Mouse (Mus musculus) G1E (cell line): ENCODE data around the gene Klra10. TPM values are rescaled to one million over a fixed set of nuclear protein-coding genes. Genes with fewer than 3 reads are reported as not detected.
"Not testable (repeated sequence)": the region's sequence is repeated elsewhere in the genome, so short reads cannot be mapped to it uniquely, and the experiment has no call there.

Experiments
- ATAC-seq: 2 replicates; pipeline ENCODE4 v1.8.0; 2016; ENCODE audit warnings: mild to moderate bottlenecking; ENCODE audit not compliant: insufficient number of reproducible peaks, poor library complexity, low FRiP score, severe bottlenecking; ENCODE audit errors: extremely low read depth
- DNase-seq: peaks from one replicate; pipeline ENCODE4 v3.0.0; 2012; ENCODE audit warnings: low spot score
- H3K27me3 ChIP-seq: 2 replicates; pipeline ENCODE4 v1.6.1; 2012; ENCODE audit warnings: mild to moderate bottlenecking, low read length, inconsistent platforms; ENCODE audit not compliant: insufficient read depth
- H3K36me3 ChIP-seq: replicated peaks from 2 replicates; pipeline ENCODE3; 2012; ENCODE audit warnings: mild to moderate bottlenecking, inconsistent platforms
- H3K4me1 ChIP-seq: 2 replicates; pipeline ENCODE4 v1.6.1; 2012; ENCODE audit warnings: low read depth, low read length, inconsistent platforms, mixed read lengths; ENCODE audit not compliant: insufficient read depth
- H3K4me3 ChIP-seq: 2 replicates; pipeline ENCODE4 v1.5.1; 2012; ENCODE audit warnings: low read depth, mild to moderate bottlenecking, inconsistent platforms, low read length, moderate library complexity, mixed read lengths
- H3K9me3 ChIP-seq: replicated peaks from 2 replicates; pipeline ENCODE4 v1.6.1; 2012; ENCODE audit warnings: inconsistent platforms
- CTCF ChIP-seq: IDR thresholded peaks from 2 replicates; pipeline ENCODE4 v1.5.1; 2012; ENCODE audit warnings: low read depth, low read length, inconsistent platforms, mixed read lengths
- GATA1 ChIP-seq: IDR thresholded peaks from 2 replicates; pipeline ENCODE4 v1.6.1; 2012; ENCODE audit warnings: borderline replicate concordance, low read length, inconsistent platforms, mixed read lengths
- GATA2 ChIP-seq: IDR thresholded peaks from 2 replicates; pipeline ENCODE4 v1.6.1; 2012; ENCODE audit warnings: low read depth, low read length, inconsistent platforms, borderline replicate concordance
- POLR2AphosphoS5 ChIP-seq: IDR thresholded peaks from 2 replicates; pipeline ENCODE4 v1.6.1; 2012; ENCODE audit warnings: low read depth, low read length, inconsistent platforms; ENCODE audit not compliant: insufficient replicate concordance
- TAL1 ChIP-seq: conservative IDR thresholded peaks from 2 replicates; pipeline ENCODE4 v1.6.1; 2012; ENCODE audit warnings: low read depth, low read length, inconsistent platforms, mixed read lengths
- polyA plus RNA-seq: library from polyadenylated mRNA; stranded (reverse); fragments of >175 nt; gene quantifications from 2 replicates; pipeline ENCODE4 v1.2.3, GENCODE M21; 2012
- total RNA-seq, 2 experiments: library from RNA; stranded (forward) in 1 of 2; stranded (reverse) in 1 of 2; fragments of 200-1000 nt in 1 of 2; fragments of >200 nt in 1 of 2; fragmentation: Nextera tagmentation in 1 of 2; gene quantifications; 2 replicates each; pipeline ENCODE4 v1.2.3; 2014 to 2017

Klra10 gene
- total RNA-seq (2014; fragmentation: Nextera tagmentation) (not detected in 2 replicates), total RNA-seq (2017) (0.22 and 0.23 TPM in 2 replicates), polyA plus RNA-seq (not detected in 2 replicates)

GRCm38 (mm10) chr6:130281828-130282227 is at the start of gene Klra10:
Gene Klra10 (minus strand): TSS chr6:130281928.
- H3K9me3 ChIP-seq, DNase-seq, H3K27me3 ChIP-seq, H3K4me3 ChIP-seq, H3K36me3 ChIP-seq, H3K4me1 ChIP-seq, ATAC-seq: not testable (repeated sequence)

- TF ChIP-seq GATA1 = no peak
- TF ChIP-seq POLR2AphosphoS5 = no peak
- no peak for TF ChIP-seq TAL1
- no peak for TF ChIP-seq GATA2
- TF ChIP-seq CTCF = no peak
- DNase-seq = no peak
- H3K27me3 ChIP-seq = no peaks in the 10 kb centered on the region
- H3K4me3 ChIP-seq = no peak overlapping the region
- no peaks in the 10 kb centered on the region for H3K9me3 ChIP-seq
- H3K4me1 ChIP-seq = no peaks in the 10 kb centered on the region
- H3K36me3 ChIP-seq = no peaks in the 10 kb centered on the region
- ATAC-seq = no peak
These were observed 6.4 kb upstream of the Klra10 start for GRCm38 (mm10) chr6:130287984-130288649.

GRCm38 (mm10) chr6:130255326-130255725 is 26.4 kb downstream of the Klra10 start:
- no peak for ATAC-seq
- no peaks in the 10 kb centered on the region for H3K4me1 ChIP-seq
- no peak for TF ChIP-seq GATA1
- no peak for TF ChIP-seq CTCF
- TF ChIP-seq TAL1 = no peak
- no peak for TF ChIP-seq POLR2AphosphoS5
- TF ChIP-seq GATA2 = no peak
- DNase-seq = no peak
- no peaks in the 10 kb centered on the region; the same call in 1 of the 2 replicates for H3K9me3 ChIP-seq
- no peaks in the 10 kb centered on the region for H3K27me3 ChIP-seq
- H3K36me3 ChIP-seq = no peaks in the 10 kb centered on the region
- H3K4me3 ChIP-seq = no peak overlapping the region

- no peak for TF ChIP-seq POLR2AphosphoS5
- Histone ChIP-seq H3K27me3 (no peaks in the 10 kb centered on the region), H3K36me3 (no peaks in the 10 kb centered on the region), H3K4me1 (no peaks in the 10 kb centered on the region), H3K4me3 (no peak overlapping the region), H3K9me3 (no peaks in the 10 kb centered on the region)
- no peak for DNase-seq
- no peak for ATAC-seq
These were observed 44.2 kb downstream of the Klra10 start for GRCm38 (mm10) chr6:130237536-130237935.

- Histone ChIP-seq H3K4me1 (no peaks in the 10 kb centered on the region), H3K4me3 (no peak overlapping the region), H3K27me3 (no peaks in the 10 kb centered on the region), H3K36me3 (no peaks in the 10 kb centered on the region), H3K9me3 (no peaks in the 10 kb centered on the region)
- TF ChIP-seq GATA2 (no peak), GATA1 (no peak), POLR2AphosphoS5 (no peak), TAL1 (no peak), CTCF (no peak)
- DNase-seq (no peak), ATAC-seq (no peak)
These were observed 45.1 kb downstream of the Klra10 start for GRCm38 (mm10) chr6:130236635-130237034.

DNA sequence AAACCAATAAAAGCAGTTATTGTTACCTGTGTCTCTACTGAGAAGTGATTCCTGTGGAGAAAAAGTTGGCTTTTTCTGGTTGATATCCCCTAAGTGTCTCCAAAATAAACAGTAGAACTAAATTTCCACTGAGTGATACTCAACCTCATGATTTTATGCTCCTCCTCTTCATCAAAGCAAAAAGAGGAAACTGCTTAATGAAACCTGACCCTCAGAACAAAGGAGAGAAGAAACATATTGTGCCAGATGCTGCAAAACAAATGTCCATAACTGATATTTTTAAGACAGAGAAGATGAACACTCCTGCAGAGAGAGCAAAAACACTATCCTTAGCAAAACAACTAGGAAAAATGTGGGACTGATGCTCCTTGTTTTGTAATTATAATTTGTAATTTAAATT is 48.5 kb downstream of the Klra10 start, which contains the start of gene Klra7:
Gene Klra7 (minus strand): TSS at position 101 of the 400 bp plus-strand sequence.
- no peak for TF ChIP-seq CTCF
- no peak for TF ChIP-seq TAL1
- no peak for TF ChIP-seq GATA1
- TF ChIP-seq POLR2AphosphoS5 = no peak
- no peak for TF ChIP-seq GATA2
- ATAC-seq (no peak), DNase-seq (no peak)
- Histone ChIP-seq H3K4me3 (no peak within 1 kb of the TSS), H3K36me3 (no peaks in the 10 kb centered on the region), H3K9me3 (no peaks in the 10 kb centered on the region), H3K27me3 (no peaks in the 10 kb centered on the region), H3K4me1 (no peaks in the 10 kb centered on the region)

Other genes with a start within 250 kb of the Klra10 start
- not detected in 2 replicates for gene Klra4, start 214.7 kb downstream of the Klra10 start, total RNA-seq (2014; fragmentation: Nextera tagmentation)
- 0.22 TPM in 1 of 2 replicates, not detected in the other for gene Klra4, start 214.7 kb downstream of the Klra10 start, total RNA-seq (2017)
- not detected in 2 replicates for gene Klra4, start 214.7 kb downstream of the Klra10 start, polyA plus RNA-seq
- not detected in 2 replicates for gene Klra8, start 152.0 kb downstream of the Klra10 start, total RNA-seq (2014; fragmentation: Nextera tagmentation)
- gene Klra8, start 152.0 kb downstream of the Klra10 start, total RNA-seq (2017) = not detected in 2 replicates
- not detected in 2 replicates for gene Klra8, start 152.0 kb downstream of the Klra10 start, polyA plus RNA-seq
- gene Klra9, start 88.8 kb downstream of the Klra10 start, total RNA-seq (2014; fragmentation: Nextera tagmentation) = not detected in 2 replicates
- not detected in 2 replicates for gene Klra9, start 88.8 kb downstream of the Klra10 start, total RNA-seq (2017)
- not detected in 2 replicates for gene Klra9, start 88.8 kb downstream of the Klra10 start, polyA plus RNA-seq
- not detected in 2 replicates for gene Klra7, start 48.6 kb downstream of the Klra10 start, total RNA-seq (2014; fragmentation: Nextera tagmentation)
- not detected in 2 replicates for gene Klra7, start 48.6 kb downstream of the Klra10 start, total RNA-seq (2017)
- gene Klra7, start 48.6 kb downstream of the Klra10 start, polyA plus RNA-seq = not detected in 2 replicates
- gene Klra3, start 55.6 kb upstream of the Klra10 start, total RNA-seq (2014; fragmentation: Nextera tagmentation) = not detected in 2 replicates
- not detected in 2 replicates for gene Klra3, start 55.6 kb upstream of the Klra10 start, total RNA-seq (2017)
- gene Klra3, start 55.6 kb upstream of the Klra10 start, polyA plus RNA-seq = not detected in 2 replicates
- not detected in 2 replicates for gene Klra1, start 104.9 kb upstream of the Klra10 start, total RNA-seq (2014; fragmentation: Nextera tagmentation)
- 0.05 and 0.23 TPM in 2 replicates for gene Klra1, start 104.9 kb upstream of the Klra10 start, total RNA-seq (2017)
- gene Klra1, start 104.9 kb upstream of the Klra10 start, polyA plus RNA-seq = not detected in 2 replicates